Mouse (Mus musculus) megakaryocyte, embryonic 14.5 days (primary cell): ENCODE measurements around the gene Vps45.

Experiments
- FLI1 ChIP-seq: IDR thresholded peaks from 2 replicates; pipeline ENCODE4 v1.6.1; 2012; ENCODE audit warnings: low read length, inconsistent platforms, mixed read lengths
- GATA1 ChIP-seq: IDR thresholded peaks from 3 replicates; pipeline ENCODE4 v1.6.1; 2012; ENCODE audit warnings: mixed read lengths, low read length, inconsistent platforms, borderline replicate concordance

- no peak for TF ChIP-seq GATA1
- TF ChIP-seq FLI1 = no peak
Measured at GRCm38 (mm10) chr3:96063299-96063698, 5.0 kb upstream of the Vps45 start.
